Mouse (Mus musculus) kidney, adult 11 months (tissue): ENCODE results near the gene Olfr411.

Source experiments
- DNase-seq: peaks from one replicate; pipeline ENCODE4 v3.0.0; 2022

Gene Olfr411

DNA sequence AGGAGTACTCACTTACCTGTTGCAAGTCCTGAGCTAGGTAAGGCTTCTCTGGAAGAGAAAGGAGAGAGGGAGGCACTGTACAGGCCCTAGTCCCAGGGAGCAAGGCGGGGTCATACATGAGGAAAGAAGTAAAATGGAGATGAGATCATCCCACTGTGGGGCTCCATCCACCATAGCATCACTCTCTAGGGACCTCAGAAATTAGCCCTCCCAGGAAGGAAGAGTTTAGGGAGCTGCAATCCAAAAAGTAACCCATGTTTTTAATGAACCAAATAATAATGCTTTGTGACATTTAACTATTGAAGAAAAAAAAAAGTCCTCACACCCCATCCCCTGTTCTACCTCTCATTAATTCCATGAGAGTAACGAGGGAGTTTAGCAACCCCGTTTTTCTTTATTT lies at the start of gene Olfr411:
Olfr411 (minus strand) TSS at position 101 of the 400 bp plus-strand sequence.
- no peak for DNase-seq

DNA sequence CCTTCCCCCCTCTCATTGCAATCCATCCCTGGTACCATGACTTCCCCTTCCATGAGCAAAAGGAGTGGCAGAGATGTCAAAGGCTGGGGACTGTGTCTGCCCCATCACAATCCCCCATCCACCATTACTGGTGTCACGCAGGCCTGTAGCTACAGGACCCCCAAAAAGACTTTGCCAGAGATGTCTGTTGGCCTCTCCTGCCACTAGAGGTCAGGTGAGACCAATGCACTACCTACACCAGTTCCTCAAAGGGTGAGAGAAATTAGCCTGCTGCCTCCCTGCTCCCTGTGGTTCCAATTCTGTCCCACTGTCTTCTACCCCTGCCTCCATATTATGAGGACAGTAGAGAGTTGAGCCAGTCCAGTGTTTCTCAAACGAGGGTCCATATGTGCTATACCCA lies 49.7 kb upstream of the Olfr411 start:
- DNase-seq, result no peak

DNA sequence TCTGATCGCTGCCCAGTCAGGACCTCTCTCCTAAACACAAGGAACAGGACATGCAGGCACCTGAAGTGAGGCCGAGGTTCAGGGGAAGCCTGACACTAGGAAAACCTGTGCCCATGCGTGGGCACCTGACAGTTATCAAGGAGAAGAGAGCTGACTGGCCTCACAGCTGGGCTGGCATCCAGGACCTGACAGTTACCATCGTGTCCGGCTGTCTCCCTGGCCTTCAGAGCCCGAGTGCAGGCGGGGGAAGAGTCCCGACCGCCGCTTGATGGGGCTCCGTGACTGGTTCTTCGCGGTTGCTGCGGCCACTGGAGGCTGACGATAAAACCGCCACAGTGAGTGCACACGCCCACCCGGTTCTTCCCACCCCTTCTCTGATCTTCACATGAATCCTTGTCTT lies 43.1 kb upstream of the Olfr411 start:
- no peak for DNase-seq

DNA sequence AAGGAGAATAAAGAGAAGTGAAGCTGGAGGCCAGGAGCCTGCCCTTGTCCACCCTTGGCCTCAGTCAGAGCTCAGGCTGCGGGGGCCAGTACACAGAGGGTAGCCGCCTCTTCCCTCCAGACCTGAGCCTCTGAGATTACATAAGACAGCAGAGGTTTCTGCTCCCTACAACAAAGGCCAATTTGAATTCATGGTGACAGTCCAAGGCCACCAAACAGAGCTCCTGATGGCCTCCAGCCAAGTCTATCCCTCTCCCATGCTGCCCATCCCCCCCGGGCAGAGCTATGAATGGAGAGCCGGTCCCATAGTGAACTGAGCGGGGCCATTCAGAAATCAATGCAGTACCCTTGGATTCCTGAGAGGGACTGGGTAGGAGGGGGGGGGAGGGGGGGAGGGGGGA lies 41.0 kb upstream of the Olfr411 start:
- DNase-seq, result no peak

DNA sequence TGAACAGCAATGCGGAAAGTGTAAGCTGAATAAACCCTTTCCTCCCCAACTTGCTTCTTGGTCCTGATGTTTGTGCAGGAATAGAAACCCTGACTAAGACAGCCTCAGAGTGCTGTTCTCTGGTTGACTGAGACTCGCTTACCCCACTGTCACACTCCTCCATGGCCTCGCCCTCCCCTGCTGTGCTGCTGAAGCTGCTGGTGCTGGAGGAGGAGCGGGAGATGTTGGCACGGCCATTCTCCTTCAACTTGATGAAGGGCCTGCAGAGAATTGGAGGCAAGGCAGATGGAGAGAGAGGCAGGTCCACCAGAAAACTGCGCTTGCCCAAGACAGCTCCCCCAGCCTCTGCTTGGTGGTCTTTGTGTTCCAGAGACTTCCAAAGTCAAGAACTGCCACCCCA lies 40.5 kb upstream of the Olfr411 start:
- no peak for DNase-seq

DNA sequence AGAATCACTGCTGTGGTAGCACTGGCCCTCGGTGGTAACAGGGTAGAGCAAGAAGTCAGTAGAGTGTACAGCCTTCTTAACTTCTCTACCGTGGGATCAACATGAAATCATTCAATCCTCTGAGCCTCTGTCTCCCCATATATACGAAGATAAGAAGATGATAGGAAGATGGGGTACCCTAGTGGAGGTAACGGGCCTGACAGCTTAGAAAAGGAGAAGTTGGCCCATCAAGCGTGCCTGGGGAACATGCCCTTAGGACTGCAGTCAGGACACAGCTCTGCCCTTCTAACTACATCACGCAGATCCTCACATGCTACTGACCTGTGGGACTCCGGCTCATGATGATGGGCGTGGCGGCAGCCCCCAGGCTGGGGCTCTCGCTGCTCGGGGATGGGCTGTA lies 39.4 kb upstream of the Olfr411 start:
- DNase-seq, result no peak

DNA sequence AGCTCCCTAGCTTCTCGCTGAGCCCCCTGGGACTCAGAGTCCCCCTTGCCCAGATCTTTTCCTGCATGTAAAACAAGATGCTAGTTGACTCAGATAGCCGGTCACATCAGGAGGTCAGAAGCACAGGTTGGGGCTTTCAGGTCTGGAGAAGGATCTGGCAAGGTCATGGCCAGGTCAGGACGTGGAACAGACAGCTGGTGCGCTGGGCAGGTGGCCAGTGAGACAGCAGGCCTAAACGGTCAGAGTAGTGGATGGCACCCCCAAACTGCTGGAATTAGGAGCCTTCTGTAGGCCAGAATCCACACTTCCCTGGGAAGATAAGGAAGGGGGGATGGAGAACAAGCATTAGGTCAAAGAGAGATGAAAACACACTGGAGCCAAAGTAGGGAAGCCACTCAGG lies 34.8 kb upstream of the Olfr411 start:
- DNase-seq, result no peak

DNA sequence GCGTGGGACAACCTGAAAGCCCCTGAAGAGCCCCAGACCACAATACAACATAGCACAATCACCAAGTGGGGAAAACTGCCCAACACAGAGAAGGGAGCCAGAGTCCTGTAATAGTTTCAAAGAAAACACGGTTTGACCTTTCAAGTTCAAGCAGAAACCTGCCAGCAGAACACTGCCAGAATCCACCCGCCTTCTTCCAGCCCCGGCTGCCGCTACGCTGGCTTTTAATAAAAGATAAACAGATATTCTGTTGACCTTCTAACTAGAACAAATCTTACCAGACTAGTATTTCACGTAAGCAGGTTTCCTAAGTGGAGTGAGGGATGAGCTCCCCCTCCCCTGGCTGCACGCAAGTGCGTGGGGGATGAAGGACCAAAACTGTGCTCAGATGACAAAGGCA lies 33.2 kb upstream of the Olfr411 start:
- peak; percentile 54 for DNase-seq

DNA sequence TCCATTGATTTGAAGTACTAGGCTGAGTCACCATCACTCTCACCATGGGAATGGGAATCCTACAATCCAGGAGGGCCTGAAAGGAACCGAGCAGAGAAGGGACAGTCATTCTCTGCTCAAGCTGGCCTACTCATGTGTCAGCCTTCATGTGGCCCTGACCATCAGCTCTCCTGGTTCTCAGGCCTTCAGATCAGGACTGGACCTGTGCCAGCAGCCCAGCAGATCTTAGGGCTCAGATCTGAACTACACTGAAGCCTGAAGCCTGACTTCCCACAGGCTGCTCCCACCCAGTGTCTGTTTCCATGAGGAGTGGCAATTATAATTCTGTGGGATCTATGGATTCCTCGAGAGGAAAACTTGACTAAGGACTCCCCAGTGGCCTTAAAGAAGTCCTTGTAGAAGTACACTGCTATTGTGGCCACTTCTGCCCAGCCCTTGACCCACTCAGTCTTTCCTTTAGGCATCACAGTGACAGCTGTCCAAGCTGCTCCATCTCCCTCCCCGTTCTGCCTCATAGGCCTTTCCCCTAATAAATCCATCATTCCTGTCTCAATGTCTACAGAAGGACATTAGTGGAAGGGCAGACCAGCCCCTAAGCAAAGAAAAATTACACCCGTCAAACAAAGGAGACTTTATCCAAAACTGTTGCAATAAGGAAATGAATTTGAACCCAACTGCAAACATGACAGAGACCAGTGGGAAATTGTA lies 26.9 kb upstream of the Olfr411 start:
- DNase-seq, result no peak

DNA sequence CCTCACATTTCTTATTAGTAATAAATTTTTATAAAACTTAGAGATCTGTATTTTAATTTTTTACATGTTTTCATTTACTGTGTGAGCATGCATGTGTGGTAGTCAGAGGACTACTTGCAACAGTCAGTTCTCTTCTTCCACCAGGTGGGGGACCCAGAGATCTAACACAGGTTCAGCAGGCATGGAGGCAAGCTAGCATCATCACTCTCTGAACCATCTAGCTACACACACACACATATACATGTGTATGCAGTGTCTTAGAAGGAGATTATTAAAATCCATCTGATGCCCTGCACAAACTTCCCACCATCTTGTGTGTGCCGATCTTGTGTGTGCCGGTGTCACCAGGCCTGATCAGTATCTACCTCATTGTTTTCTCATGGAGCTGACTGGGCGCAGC lies 24.4 kb upstream of the Olfr411 start:
- DNase-seq, result no peak

DNA sequence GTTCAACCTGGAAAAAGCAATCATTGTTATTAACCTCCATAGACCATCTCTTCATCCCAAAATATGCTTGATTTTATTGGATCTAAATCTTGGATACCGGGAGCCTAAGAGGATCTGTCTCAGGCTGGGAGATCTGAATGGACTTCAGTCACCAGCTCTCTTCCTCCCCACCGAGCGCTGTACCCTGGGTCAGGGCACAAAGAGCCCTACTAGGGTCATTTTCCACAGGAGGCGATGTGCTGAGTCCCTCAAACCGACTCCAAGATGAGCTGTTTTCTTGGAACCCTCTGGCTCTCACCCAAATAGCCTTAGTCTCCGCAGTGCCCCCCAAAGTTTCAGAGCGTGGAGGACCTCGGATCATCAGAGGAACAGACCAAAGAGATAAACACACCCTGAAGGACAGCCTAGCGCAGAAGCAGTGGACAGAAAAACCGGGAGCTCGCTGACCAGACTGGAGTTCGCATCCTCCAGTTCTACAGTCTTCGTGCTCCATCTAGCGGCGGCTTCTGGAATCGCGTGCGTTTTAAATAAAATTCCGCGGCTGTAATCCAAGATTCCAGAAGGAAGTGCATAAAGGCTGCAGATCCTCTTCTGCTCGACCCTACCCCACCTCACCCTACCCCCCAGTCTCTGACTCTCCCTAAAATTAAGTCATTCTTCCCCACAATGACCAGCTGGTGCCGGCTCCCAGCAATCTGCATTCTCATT lies 19.1 kb upstream of the Olfr411 start:
- DNase-seq, result peak; percentile 40

DNA sequence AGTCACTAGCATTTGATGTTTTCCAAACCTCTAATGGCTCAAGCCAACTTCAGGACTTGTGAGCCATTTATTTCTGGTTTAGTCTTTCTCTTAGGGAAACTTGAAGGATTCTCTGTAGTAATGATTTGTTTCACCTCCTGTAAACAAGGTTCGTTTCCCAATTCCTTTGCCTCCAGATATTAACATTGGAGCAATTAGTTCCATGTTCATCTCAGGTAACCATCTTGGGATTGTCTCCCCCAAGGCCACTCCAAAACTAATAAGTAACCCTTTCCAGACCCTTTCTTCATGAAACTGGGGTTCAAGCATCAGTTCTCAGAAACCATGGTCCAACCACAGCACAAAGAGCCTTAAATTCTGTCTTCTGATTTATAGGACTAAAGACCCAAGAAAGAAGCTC lies 9.3 kb upstream of the Olfr411 start, which contains the start of gene Olfr412:
Olfr412 (plus strand) TSS at position 301 of the 400 bp plus-strand sequence.
- no peak for DNase-seq

DNA sequence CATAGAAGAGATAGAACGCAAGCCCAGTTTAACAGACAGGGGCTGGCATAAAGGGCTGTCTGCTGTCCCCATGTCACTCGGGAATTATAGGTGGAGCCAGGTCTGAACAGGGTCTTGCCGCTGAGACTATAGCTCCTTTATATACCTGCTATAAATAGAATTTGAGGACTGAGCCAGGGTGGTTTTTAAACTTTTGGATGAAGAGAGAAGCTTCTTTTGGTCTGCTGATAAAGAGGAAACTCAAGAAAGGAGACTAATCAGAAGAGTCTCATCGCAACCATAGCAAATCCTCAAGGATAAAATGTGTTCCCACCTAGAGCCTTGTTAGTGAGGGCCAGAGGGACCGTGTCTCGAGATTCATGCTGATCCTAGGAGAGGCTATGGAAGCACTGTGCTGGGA lies 14.5 kb downstream of the Olfr411 start, which contains the start of gene Olfr410:
Olfr410 (minus strand) TSS at position 101 of the 400 bp plus-strand sequence.
- DNase-seq, result no peak

DNA sequence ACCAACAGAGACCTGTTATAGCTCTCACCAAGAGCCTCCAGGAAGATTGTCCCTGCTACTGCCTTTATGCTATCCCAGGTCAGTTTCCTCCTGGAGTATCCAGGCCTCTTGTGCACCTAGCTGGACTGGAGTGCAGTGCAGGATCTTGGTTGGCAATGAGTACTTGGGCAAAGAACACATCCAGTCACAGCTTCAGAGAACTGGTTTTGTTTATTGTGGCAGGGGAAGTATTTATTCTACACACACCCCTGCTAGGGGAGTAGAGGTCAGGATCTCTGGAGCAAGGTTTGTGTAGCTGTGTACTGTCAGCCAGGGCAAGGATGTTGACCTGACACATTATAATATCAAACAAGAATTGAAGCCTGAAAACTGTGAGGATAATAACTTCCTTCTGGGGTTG lies 23.7 kb downstream of the Olfr411 start:
- DNase-seq, result no peak

DNA sequence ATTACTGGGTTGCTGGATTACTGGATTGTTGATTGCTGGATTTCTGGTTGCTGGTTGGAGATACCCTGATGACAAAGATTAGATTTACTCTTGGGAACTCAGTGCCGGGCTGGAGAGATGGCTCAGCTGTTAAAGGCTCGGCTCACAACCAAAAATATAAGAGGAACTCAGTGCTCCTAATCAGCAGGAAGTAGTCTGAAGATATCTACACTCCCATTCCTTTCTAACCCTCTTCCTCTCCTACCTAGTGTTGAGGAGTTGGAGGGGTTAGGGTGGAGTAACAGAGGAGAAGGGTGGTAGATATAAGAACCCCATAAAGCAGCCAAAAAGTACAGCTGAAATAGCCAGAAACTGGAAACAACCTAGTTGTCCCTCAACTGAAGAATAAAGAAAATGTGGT lies 26.4 kb downstream of the Olfr411 start:
- no peak for DNase-seq
